Mouse (Mus musculus) embryonic facial prominence, embryonic 10.5 days (tissue): ENCODE results near the gene Mmp1b. TPM values are rescaled to one million over a fixed set of nuclear protein-coding genes. Genes with fewer than 3 reads are reported as not detected.
"Not testable (repeated sequence)": the region's sequence is repeated elsewhere in the genome, so short reads cannot be mapped to it uniquely, and the experiment has no call there.

Experiments used
- DNase-seq: peaks from one replicate; pipeline ENCODE4 v3.0.0-alpha.2; 2017; ENCODE audit warnings: low spot score
- H3K27ac ChIP-seq: fragments of 300-500 bp; sonication (generic); replicated peaks from 2 replicates; pipeline ENCODE4 v1.5.1; 2016; ENCODE audit warnings: mild to moderate bottlenecking
- H3K27me3 ChIP-seq: fragments of 300-500 bp; sonication (generic); replicated peaks from 2 replicates; pipeline ENCODE4 v1.6.1; 2016; ENCODE audit warnings: low read depth, mild to moderate bottlenecking; ENCODE audit not compliant: poor library complexity, severe bottlenecking
- H3K36me3 ChIP-seq: fragments of 300-500 bp; sonication (generic); replicated peaks from 2 replicates; pipeline ENCODE4 v1.6.1; 2016; ENCODE audit warnings: mild to moderate bottlenecking, moderate library complexity
- H3K4me1 ChIP-seq: fragments of 300-500 bp; sonication (generic); 2 replicates; pipeline ENCODE4 v1.6.1; 2016
- H3K4me3 ChIP-seq: fragments of 300-500 bp; sonication (generic); 2 replicates; pipeline ENCODE4 v1.5.1; 2016; ENCODE audit warnings: mild to moderate bottlenecking, moderate library complexity
- H3K9me3 ChIP-seq: fragments of 300-500 bp; sonication (generic); 2 replicates; pipeline ENCODE4 v1.6.1; 2016; ENCODE audit warnings: mild to moderate bottlenecking
- WGBS: fragments of 180-500 bp; shearing (Covaris S2); methylation state at CpG from one replicate; pipeline ENCODE4 v1.1.7; 2016; 5-methylcytosine and 5-hydroxymethylcytosine counted together
- polyA plus RNA-seq: library from polyadenylated mRNA; unstranded; fragments of >200 nt; fragmentation: Nextera tagmentation; extraction: Ambion mirVana; gene quantifications from 2 replicates; pipeline ENCODE4 v1.2.1, GENCODE M21; 2016

Gene Mmp1b
- polyA plus RNA-seq, result not detected in 2 replicates

DNA sequence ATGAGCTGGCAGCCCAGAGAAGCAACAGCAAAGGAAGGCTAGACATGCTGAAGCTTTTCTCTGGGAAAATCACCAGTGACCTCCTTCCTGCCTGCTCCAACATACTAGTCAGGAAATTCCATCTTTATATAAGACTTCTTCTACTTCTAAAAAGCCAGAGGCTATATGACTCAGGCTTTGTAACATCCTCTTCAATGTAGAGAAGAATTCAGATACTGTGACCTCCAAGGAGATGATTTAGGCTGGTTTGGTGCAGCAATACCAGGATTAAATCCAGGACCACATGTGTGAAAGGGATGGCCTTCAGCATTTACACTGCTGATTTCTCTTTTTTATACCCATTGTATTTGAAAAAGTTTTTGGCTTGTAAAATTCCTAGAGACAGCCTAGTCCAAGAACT, at the start of gene Mmp1b:
Gene Mmp1b (minus strand): TSS at position 101 of the 400 bp plus-strand sequence.
- H3K36me3 ChIP-seq, result no peaks in the 10 kb centered on the region
- no peaks in the 10 kb centered on the region for H3K9me3 ChIP-seq
- no peaks in the 10 kb centered on the region for H3K4me1 ChIP-seq
- H3K27me3 ChIP-seq, result no peaks in the 10 kb centered on the region
- no peak within 1 kb of the TSS for H3K27ac ChIP-seq
- H3K4me3 ChIP-seq, result no peak within 1 kb of the TSS
- no peak for DNase-seq

DNA sequence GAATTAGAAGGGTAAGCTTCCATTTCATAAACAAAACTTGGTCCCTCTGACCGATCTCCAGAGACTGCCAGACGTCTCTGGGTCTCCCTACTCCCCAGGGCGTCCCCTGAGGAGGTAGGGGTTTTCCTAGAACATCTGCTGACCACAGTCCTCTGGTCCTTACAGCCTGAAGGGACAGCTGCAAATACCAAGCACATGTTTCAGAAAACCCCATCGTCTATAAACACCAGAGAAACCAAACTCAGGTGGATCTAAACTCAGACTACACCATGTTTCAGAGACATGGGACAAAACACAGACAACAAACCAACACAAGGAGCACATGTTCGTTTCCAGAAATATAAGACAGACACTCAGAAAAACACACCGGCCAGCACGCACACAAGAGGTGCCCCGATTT, 8.7 kb upstream of the Mmp1b start:
- DNase-seq, H3K27ac ChIP-seq, H3K4me1 ChIP-seq, H3K4me3 ChIP-seq, H3K36me3 ChIP-seq, H3K9me3 ChIP-seq, H3K27me3 ChIP-seq: not testable (repeated sequence)
- WGBS, result 79% methylated on average over 8 of the region's 8 CpGs

DNA sequence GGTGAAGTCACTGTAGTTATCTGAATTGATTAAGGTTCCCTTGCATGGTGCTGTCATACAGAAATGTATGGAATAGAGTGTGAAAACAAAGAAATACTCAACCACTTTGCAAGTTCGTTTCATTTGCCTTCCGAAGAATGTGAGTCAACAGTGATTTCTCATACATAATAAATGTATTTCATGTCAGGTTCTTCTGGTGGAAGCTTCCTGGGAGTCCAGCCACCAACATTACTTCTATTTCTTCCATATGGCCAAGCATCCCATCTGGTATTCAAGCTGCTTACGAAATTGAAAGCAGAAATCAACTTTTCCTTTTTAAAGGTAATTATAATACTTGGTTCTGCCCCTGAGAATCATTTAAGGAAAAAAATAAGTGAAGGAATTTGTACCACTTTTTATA, 33.3 kb downstream of the Mmp1b start:
- Histone ChIP-seq H3K27ac (no peak overlapping the region), H3K27me3 (no peaks in the 10 kb centered on the region), H3K9me3 (no peaks in the 10 kb centered on the region), H3K4me3 (no peak overlapping the region), H3K36me3 (no peaks in the 10 kb centered on the region), H3K4me1 (no peaks in the 10 kb centered on the region)
- 88% methylated on average over 3 of the region's 3 CpGs for WGBS
- no peak for DNase-seq

DNA sequence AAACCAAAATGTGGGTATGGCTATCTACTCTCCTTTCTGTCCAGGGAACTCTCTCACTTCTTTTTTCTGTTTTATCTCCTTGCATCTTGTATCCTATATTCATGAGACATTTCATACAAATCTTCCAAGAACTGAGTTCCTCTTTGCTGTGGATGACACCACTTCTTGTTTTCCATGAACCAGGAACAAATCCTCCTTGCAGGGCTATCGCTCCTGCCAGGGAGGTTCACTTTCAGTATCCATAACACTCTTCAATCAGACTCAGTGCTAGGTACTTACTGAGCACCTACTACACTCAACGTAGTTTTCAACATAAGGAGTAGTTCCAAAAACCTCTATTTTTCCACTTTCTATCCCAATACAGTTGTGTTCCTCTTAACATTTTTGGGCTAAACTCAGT, 42.3 kb downstream of the Mmp1b start:
- no peak for DNase-seq
- WGBS, result 88% methylated on average over 2 of the region's 2 CpGs
- no peaks in the 10 kb centered on the region for H3K4me1 ChIP-seq
- no peak overlapping the region for H3K4me3 ChIP-seq
- H3K27ac ChIP-seq, result no peak overlapping the region
- H3K27me3 ChIP-seq, result no peaks in the 10 kb centered on the region
- H3K9me3 ChIP-seq, result no peaks in the 10 kb centered on the region
- no peaks in the 10 kb centered on the region for H3K36me3 ChIP-seq

DNA sequence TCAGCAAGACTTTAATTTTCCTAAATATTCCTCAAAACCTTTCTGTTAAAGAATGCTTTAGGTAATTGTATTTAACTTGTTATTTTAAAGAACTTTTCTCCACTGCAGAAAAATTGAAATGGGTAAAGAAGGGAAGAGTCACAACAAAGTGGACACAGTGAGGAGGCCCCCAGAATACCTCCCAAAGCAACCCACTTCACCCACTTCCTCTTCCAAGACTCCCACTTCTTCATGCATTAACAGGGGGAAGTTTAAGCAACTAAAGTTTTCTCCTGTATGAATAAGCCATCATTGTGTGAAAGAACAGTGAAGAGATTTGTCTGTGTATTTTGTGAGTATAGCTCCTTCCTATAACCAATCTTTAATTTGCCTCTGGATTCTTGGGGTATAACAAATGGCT, 43.7 kb downstream of the Mmp1b start, which contains the start of gene Mmp12:
Gene Mmp12 (plus strand): TSS at position 275 of the 400 bp plus-strand sequence.
- no peak within 1 kb of the TSS for H3K4me3 ChIP-seq
- no peaks in the 10 kb centered on the region for H3K36me3 ChIP-seq
- no peak within 1 kb of the TSS for H3K27ac ChIP-seq
- H3K9me3 ChIP-seq, result no peaks in the 10 kb centered on the region
- H3K4me1 ChIP-seq, result no peaks in the 10 kb centered on the region
- no peaks in the 10 kb centered on the region for H3K27me3 ChIP-seq
- DNase-seq, result no peak

DNA sequence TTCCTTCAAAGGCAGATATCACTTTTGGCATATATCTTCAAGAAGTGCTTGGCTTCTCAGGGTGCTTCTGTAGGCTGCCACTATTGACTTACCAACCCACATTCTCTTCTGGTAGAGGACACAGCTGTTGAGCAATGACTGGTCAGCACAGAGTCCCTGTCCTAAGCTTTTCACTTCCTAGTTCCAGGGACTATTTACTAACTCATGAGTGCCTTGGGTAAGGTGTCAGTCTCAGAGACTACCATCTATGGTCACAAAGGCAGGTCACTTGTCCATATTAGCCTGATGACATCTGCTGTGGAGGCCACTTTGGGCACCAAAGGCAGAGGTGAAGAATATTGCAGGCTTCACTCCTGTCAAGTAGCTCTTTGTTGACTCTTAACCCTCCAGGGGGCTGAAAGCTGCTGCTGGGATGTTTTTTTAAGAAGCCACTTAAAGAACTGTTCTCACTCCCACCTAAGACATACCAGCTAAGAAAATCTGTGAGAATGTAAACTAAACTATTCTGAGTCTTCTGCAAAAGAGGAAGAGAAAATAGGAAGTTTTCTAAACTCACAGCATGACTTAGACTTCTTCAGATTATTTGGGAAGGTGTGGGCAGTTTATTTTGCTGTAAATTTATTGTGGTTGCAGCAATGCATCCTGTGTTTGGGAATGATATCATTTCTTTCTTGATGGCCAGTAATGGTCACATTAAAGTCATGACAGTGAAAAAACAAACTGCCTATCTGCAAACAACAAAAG, 50.9 kb downstream of the Mmp1b start:
- Histone ChIP-seq H3K27ac (no peak overlapping the region), H3K4me1 (no peaks in the 10 kb centered on the region), H3K9me3 (no peaks in the 10 kb centered on the region), H3K4me3 (no peak overlapping the region), H3K36me3 (no peaks in the 10 kb centered on the region), H3K27me3 (no peaks in the 10 kb centered on the region)
- no peak for DNase-seq

DNA sequence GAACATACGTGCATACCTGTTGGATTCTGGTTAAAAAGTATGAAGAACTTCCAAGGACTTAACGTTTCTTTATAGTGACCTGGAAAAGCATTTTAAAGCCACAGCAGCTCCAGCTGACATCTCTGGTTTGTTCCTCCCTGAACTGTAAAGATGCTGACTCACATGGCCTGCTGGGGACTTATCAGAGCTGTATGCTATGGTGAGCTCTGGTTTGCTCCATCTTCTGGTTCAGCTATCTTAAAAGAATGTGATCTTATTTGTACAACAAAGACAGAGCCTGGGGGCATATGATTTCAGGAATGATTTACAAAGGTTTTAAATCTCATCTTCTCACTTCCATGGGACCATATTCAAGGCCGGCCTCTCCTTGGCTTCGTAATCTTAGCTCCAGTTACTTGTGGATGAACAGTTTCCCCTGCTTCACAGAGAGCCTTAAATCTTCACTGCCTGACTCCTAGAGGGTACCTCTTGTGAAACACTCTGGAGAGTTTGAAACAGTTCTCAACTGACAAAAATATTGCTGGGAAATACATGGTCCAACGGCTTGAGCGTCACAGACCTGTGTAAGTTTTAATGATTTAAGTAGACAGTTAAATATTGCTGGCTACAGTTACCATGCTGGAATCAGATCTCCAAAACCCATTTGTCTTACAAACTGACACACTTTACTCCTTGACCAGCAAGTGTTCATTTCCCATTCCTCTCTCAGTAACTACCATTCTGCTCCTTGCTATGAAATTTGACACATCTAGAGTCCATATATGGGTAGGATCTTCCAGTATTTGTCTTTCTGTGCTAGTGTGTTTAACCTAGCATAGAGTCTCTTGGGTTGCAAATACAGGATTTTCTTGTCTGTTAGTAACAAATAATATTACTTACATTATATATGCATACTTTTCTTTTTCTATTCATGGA, 51.8 kb downstream of the Mmp1b start:
- no peak for DNase-seq
- Histone ChIP-seq H3K27ac (no peak overlapping the region), H3K36me3 (no peaks in the 10 kb centered on the region), H3K4me1 (no peaks in the 10 kb centered on the region), H3K9me3 (no peaks in the 10 kb centered on the region), H3K4me3 (no peak overlapping the region), H3K27me3 (no peaks in the 10 kb centered on the region)
- 89% methylated on average over 5 of the region's 6 CpGs for WGBS

DNA sequence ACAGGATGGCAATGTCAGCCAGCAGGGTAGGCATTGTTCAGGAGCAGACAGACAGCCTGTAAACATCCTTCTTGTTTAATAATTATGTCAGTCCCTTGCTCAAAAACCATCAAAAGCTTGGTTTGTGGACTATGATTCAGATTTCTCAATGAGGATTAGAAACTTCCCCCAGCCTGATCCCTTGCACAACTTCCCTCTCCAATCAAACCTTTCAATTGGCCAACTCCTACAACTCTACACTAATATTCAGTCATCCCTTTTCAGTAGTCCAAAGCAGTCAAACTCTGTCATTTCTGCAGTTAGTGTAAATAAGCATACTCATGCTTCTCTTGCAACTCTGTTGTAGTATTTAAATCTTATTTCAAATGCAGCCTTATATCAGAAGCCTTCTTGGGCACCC, 56.0 kb downstream of the Mmp1b start:
- H3K36me3 ChIP-seq, result no peaks in the 10 kb centered on the region
- no peaks in the 10 kb centered on the region for H3K9me3 ChIP-seq
- no peak for DNase-seq
- no peak overlapping the region for H3K27ac ChIP-seq
- no peaks in the 10 kb centered on the region for H3K27me3 ChIP-seq
- H3K4me1 ChIP-seq, result no peaks in the 10 kb centered on the region
- H3K4me3 ChIP-seq, result no peak overlapping the region

Other genes with a start within 250 kb of the Mmp1b start
- gene Dync2h1, start 203.6 kb downstream of the Mmp1b start, polyA plus RNA-seq, result 22.6 and 23.2 TPM in 2 replicates
- 125 and 127 TPM in 2 replicates for gene Dcun1d5, start 203.5 kb downstream of the Mmp1b start, polyA plus RNA-seq
- not detected in 2 replicates for gene Mmp13, start 115.5 kb downstream of the Mmp1b start, polyA plus RNA-seq
- not detected in 2 replicates for gene Mmp12, start 43.7 kb downstream of the Mmp1b start, polyA plus RNA-seq
- gene Mmp3, start 57.8 kb upstream of the Mmp1b start, polyA plus RNA-seq, result not detected in 2 replicates
- not detected in 2 replicates for gene Mmp10, start 114.3 kb upstream of the Mmp1b start, polyA plus RNA-seq
- not detected in 2 replicates for gene Mmp8, start 170.4 kb upstream of the Mmp1b start, polyA plus RNA-seq
- not detected in 2 replicates for gene Mmp27, start 183.3 kb upstream of the Mmp1b start, polyA plus RNA-seq
- gene Mmp20, start 240.2 kb upstream of the Mmp1b start, polyA plus RNA-seq, result not detected in 2 replicates